Mouse (Mus musculus): ENCODE measurements at regions not wholly inside any gene's neighbourhood (a gene's known extent, or its start where the extent isn't known, plus 50 kb on each side); places are given as distances from the start of the nearest gene placed in this dataset.
A peak's percentile ranks its signal among the peaks of the same experiment; 100 is the strongest.

- no peak overlapping the region for H3K9ac ChIP-seq
- no peak overlapping the region for H3K4me2 ChIP-seq
- no peak overlapping the region for H3K4me3 ChIP-seq
- ATAC-seq (ENCODE audit: borderline replicate concordance, extremely low read depth, low FRiP score, low TSS enrichment), result no peak
- 57% methylated on average over 7 of the region's 7 CpGs for WGBS
- H3K36me3 ChIP-seq, result no peaks in the 10 kb centered on the region
- H3K27ac ChIP-seq, result no peak overlapping the region
- H3K27me3 ChIP-seq, result no peaks in the 10 kb centered on the region
- no peaks in the 10 kb centered on the region for H3K9me3 ChIP-seq
- H3K4me1 ChIP-seq, result no peaks in the 10 kb centered on the region
These were observed 589.7 kb upstream of the Tenm4 start for GRCm38 (mm10) chr7:95581325-95581724.

- WGBS, result 32% methylated on average over 2 of the region's 2 CpGs
- Histone ChIP-seq H3K4me1 (no peaks in the 10 kb centered on the region), H3K27ac (no peak overlapping the region), H3K4me3 (no peak overlapping the region), H3K4me2 (no peak overlapping the region), H3K9ac (no peak overlapping the region), H3K9me3 (no peaks in the 10 kb centered on the region), H3K36me3 (no peaks in the 10 kb centered on the region), H3K27me3 (no peaks in the 10 kb centered on the region)
- ATAC-seq (ENCODE audit: borderline replicate concordance, extremely low read depth, low FRiP score, low TSS enrichment), result no peak
These were observed 572.7 kb upstream of the Tenm4 start for GRCm38 (mm10) chr7:95598339-95598738.

- Histone ChIP-seq H3K9me3 (no peaks in the 10 kb centered on the region), H3K27ac (no peak overlapping the region), H3K4me1 (no peaks in the 10 kb centered on the region), H3K9ac (no peak overlapping the region), H3K4me2 (no peak overlapping the region), H3K27me3 (no peaks in the 10 kb centered on the region), H3K4me3 (no peak overlapping the region), H3K36me3 (no peaks in the 10 kb centered on the region)
- WGBS, result 65% methylated on average over 2 of the region's 2 CpGs
- ATAC-seq (ENCODE audit: borderline replicate concordance, extremely low read depth, low FRiP score, low TSS enrichment), result no peak
These were observed 557.3 kb upstream of the Tenm4 start for GRCm38 (mm10) chr7:95613736-95614135.

GRCm38 (mm10) chr7:95617370-95617769, 553.7 kb upstream of the Tenm4 start:
- Histone ChIP-seq H3K4me1 (no peaks in the 10 kb centered on the region), H3K4me3 (no peak overlapping the region), H3K9ac (no peak overlapping the region), H3K27me3 (no peaks in the 10 kb centered on the region), H3K27ac (no peak overlapping the region), H3K36me3 (no peaks in the 10 kb centered on the region), H3K4me2 (no peak overlapping the region), H3K9me3 (no peaks in the 10 kb centered on the region)
- WGBS, result 20% methylated on average over 2 of the region's 2 CpGs
- peak; percentile 77; the same call in 1 of the 2 replicates for ATAC-seq (ENCODE audit: borderline replicate concordance, extremely low read depth, low FRiP score, low TSS enrichment)

- H3K4me1 ChIP-seq, result no peaks in the 10 kb centered on the region
- H3K9me3 ChIP-seq, result no peaks in the 10 kb centered on the region
- H3K9ac ChIP-seq, result no peak overlapping the region
These were observed 552.9 kb upstream of the Tenm4 start for GRCm38 (mm10) chr7:95618170-95618569.

GRCm38 (mm10) chr7:95620079-95620478, 551.0 kb upstream of the Tenm4 start:
- Histone ChIP-seq H3K4me1 (no peaks in the 10 kb centered on the region), H3K9ac (no peak overlapping the region), H3K9me3 (no peaks in the 10 kb centered on the region), H3K4me3 (no peak overlapping the region), H3K27me3 (no peaks in the 10 kb centered on the region), H3K36me3 (no peaks in the 10 kb centered on the region), H3K4me2 (no peak overlapping the region), H3K27ac (no peak overlapping the region)
- 0 out of 2 replicates have a peak, but pooled peaks have one; percentile 29 for ATAC-seq (ENCODE audit: borderline replicate concordance, extremely low read depth, low FRiP score, low TSS enrichment)

More at GRCm38 (mm10) chr7:95618170-95618569, 552.9 kb upstream of the Tenm4 start:
- no peak overlapping the region for H3K4me3 ChIP-seq
- H3K4me2 ChIP-seq, result no peak overlapping the region
- no peaks in the 10 kb centered on the region for H3K27me3 ChIP-seq
- no peak overlapping the region for H3K27ac ChIP-seq
- no peak for ATAC-seq (ENCODE audit: borderline replicate concordance, extremely low read depth, low FRiP score, low TSS enrichment)
- H3K36me3 ChIP-seq, result no peaks in the 10 kb centered on the region

- no peaks in the 10 kb centered on the region for H3K27me3 ChIP-seq
- H3K9ac ChIP-seq, result no peak overlapping the region
- H3K36me3 ChIP-seq, result no peaks in the 10 kb centered on the region
- WGBS, result 82% methylated on average over 5 of the region's 5 CpGs
- H3K9me3 ChIP-seq, result no peaks in the 10 kb centered on the region
- H3K4me1 ChIP-seq, result no peaks in the 10 kb centered on the region
- H3K4me3 ChIP-seq, result no peak overlapping the region
- no peak overlapping the region for H3K27ac ChIP-seq
- no peak overlapping the region for H3K4me2 ChIP-seq
- no peak for ATAC-seq (ENCODE audit: borderline replicate concordance, extremely low read depth, low FRiP score, low TSS enrichment)
These were observed 530.4 kb upstream of the Tenm4 start for GRCm38 (mm10) chr7:95640683-95641082.

GRCm38 (mm10) chr7:95674319-95674718, 496.7 kb upstream of the Tenm4 start:
- H3K36me3 ChIP-seq, result no peaks in the 10 kb centered on the region
- WGBS, result 89% methylated on average over 1 of the region's 1 CpGs
- H3K27me3 ChIP-seq, result no peaks in the 10 kb centered on the region
- no peak overlapping the region for H3K27ac ChIP-seq
- no peak overlapping the region for H3K4me2 ChIP-seq
- no peak overlapping the region for H3K4me3 ChIP-seq
- no peak for ATAC-seq (ENCODE audit: borderline replicate concordance, extremely low read depth, low FRiP score, low TSS enrichment)
- H3K9ac ChIP-seq, result no peak overlapping the region
- H3K4me1 ChIP-seq, result no peaks in the 10 kb centered on the region
- no peaks in the 10 kb centered on the region for H3K9me3 ChIP-seq

GRCm38 (mm10) chr7:95682521-95682920, 488.5 kb upstream of the Tenm4 start:
- Histone ChIP-seq H3K27me3 (no peaks in the 10 kb centered on the region), H3K4me1 (no peaks in the 10 kb centered on the region; the same call in 1 of the 2 replicates), H3K4me2 (no peak overlapping the region), H3K9me3 (no peaks in the 10 kb centered on the region), H3K27ac (no peak overlapping the region), H3K36me3 (no peaks in the 10 kb centered on the region), H3K4me3 (no peak overlapping the region), H3K9ac (no peak overlapping the region)
- 34% methylated on average over 3 of the region's 3 CpGs for WGBS
- no peak for ATAC-seq (ENCODE audit: borderline replicate concordance, extremely low read depth, low FRiP score, low TSS enrichment)

- Histone ChIP-seq H3K9ac (no peak overlapping the region), H3K9me3 (no peaks in the 10 kb centered on the region), H3K4me2 (no peak overlapping the region), H3K27ac (no peak overlapping the region), H3K4me1 (no peaks in the 10 kb centered on the region; the same call in 1 of the 2 replicates), H3K4me3 (no peak overlapping the region), H3K27me3 (no peaks in the 10 kb centered on the region), H3K36me3 (no peaks in the 10 kb centered on the region)
- WGBS, result 85% methylated on average over 3 of the region's 3 CpGs
- no peak for ATAC-seq (ENCODE audit: borderline replicate concordance, extremely low read depth, low FRiP score, low TSS enrichment)
These were observed 483.3 kb upstream of the Tenm4 start for GRCm38 (mm10) chr7:95687733-95688132.

- WGBS, result 19% methylated on average over 16 of the region's 16 CpGs
- Histone ChIP-seq H3K4me2 (peak overlapping the region; percentile 51), H3K27ac (no peak overlapping the region), H3K4me3 (peak overlapping the region; percentile 21), H3K9me3 (no peaks in the 10 kb centered on the region), H3K36me3 (no peaks in the 10 kb centered on the region), H3K9ac (no peak overlapping the region), H3K27me3 (no peaks in the 10 kb centered on the region), H3K4me1 (no peaks in the 10 kb centered on the region)
- no peak for ATAC-seq (ENCODE audit: borderline replicate concordance, extremely low read depth, low FRiP score, low TSS enrichment)
These were observed 482.6 kb upstream of the Tenm4 start for GRCm38 (mm10) chr7:95688151-95689146.

GRCm38 (mm10) chr7:95689161-95689833, 481.7 kb upstream of the Tenm4 start:
- Histone ChIP-seq H3K4me1 (no peaks in the 10 kb centered on the region), H3K4me3 (peak overlapping the region; percentile 21), H3K4me2 (peak overlapping the region; percentile 51), H3K9me3 (no peaks in the 10 kb centered on the region), H3K27ac (no peak overlapping the region), H3K9ac (no peak overlapping the region), H3K36me3 (no peaks in the 10 kb centered on the region), H3K27me3 (no peaks in the 10 kb centered on the region)
- WGBS, result 22% methylated on average over 7 of the region's 7 CpGs
- no peak for ATAC-seq (ENCODE audit: borderline replicate concordance, extremely low read depth, low FRiP score, low TSS enrichment)
